Mouse (Mus musculus): ENCODE data around the gene Mei1. TPM values are rescaled to one million over a fixed set of nuclear protein-coding genes. Genes with fewer than 3 reads are reported as not detected.

Gene Mei1
- polyA plus RNA-seq, 1 experiment from 2014 or later = not detected

GRCm38 (mm10) chr15:82167201-82168168 lies 97.7 kb downstream of the Mei1 start:
- Histone ChIP-seq H3K27me3 (replicated peaks) (no peaks in the 10 kb centered on the region), H3K4me1 (peaks cover 32% of the 10 kb centered on the region), H3K27ac (no peak overlapping the region), H3K9me3 (no peaks in the 10 kb centered on the region), H3K4me2 (no peak overlapping the region), H3K9ac (no peak overlapping the region), H3K4me3 (no peak overlapping the region), H3K36me3 (replicated peaks) (peaks cover 13% of the 10 kb centered on the region; the same call in 1 of the 2 replicates)
- ATAC-seq (replicated peaks) = no peak
- 48% methylated on average over 23 of the region's 23 CpGs for WGBS

DNA sequence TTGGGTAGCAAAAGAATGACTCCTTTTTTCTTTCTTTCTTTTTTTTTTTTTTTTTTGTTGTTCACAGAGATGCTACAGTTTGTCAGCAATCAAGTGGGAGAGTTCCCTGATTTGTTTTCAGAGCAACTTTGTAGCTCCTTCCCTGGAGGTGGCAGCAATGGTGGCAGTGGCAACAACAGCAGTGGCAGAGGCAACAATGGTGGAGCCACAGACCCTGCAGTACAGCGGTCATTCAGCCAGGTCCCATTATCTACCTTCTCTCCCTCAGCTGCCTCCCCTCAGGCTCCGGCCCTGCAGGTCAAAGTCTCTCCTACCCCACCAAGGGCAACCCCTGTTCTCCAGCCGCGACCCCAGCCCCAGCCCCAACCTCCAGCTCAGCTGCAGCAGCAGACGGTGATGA lies 99.9 kb downstream of the Mei1 start:
- Histone ChIP-seq H3K36me3 (replicated peaks) (peaks cover 26% of the 10 kb centered on the region; the same call in 1 of the 2 replicates), H3K9ac (no peak overlapping the region), H3K4me2 (no peak overlapping the region), H3K27ac (no peak overlapping the region), H3K9me3 (no peaks in the 10 kb centered on the region), H3K4me3 (no peak overlapping the region), H3K4me1 (peaks cover 27% of the 10 kb centered on the region), H3K27me3 (replicated peaks) (no peaks in the 10 kb centered on the region)
- 86% methylated on average over 5 of the region's 5 CpGs for WGBS
- no peak for ATAC-seq (replicated peaks)

GRCm38 (mm10) chr15:82170437-82171377 lies 100.9 kb downstream of the Mei1 start:
- Histone ChIP-seq H3K27ac (no peak overlapping the region), H3K36me3 (replicated peaks) (peaks cover 36% of the 10 kb centered on the region)

DNA sequence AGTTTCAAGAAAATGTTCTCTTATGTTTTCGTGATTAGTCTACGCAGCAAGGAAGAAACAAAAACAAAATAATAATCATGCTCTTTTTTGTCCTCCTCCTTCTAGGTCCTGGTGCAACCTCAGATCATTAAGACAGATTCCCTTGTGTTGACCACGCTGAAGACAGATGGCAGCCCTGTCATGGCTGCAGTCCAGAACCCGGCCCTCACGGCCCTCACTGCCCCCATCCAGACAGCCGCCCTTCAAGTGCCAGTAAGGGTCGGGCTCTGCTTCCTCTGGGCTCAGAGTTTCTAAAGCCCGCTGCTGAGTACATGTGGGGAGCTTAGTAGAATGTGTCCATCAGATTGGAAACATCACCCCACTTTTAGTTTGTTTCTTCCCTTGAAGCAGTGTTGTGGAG lies 102.9 kb downstream of the Mei1 start:
- Histone ChIP-seq H3K27me3 (replicated peaks) (no peaks in the 10 kb centered on the region), H3K9me3 (no peaks in the 10 kb centered on the region), H3K4me2 (no peak overlapping the region), H3K9ac (no peak overlapping the region), H3K36me3 (replicated peaks) (peaks cover 50% of the 10 kb centered on the region), H3K4me1 (peaks cover 4% of the 10 kb centered on the region; the same call in 1 of the 2 replicates), H3K4me3 (no peak overlapping the region), H3K27ac (no peak overlapping the region)
- WGBS = 85% methylated on average over 8 of the region's 8 CpGs
- ATAC-seq (replicated peaks) = no peak

More at GRCm38 (mm10) chr15:82170437-82171377, 100.9 kb downstream of the Mei1 start:
- H3K4me1 ChIP-seq = peaks cover 23% of the 10 kb centered on the region
- WGBS = 85% methylated on average over 36 of the region's 36 CpGs
- H3K4me3 ChIP-seq = no peak overlapping the region
- H3K4me2 ChIP-seq = no peak overlapping the region
- H3K27me3 ChIP-seq (replicated peaks) = no peaks in the 10 kb centered on the region
- H3K9me3 ChIP-seq = no peaks in the 10 kb centered on the region
- no peak for ATAC-seq (replicated peaks)
- H3K9ac ChIP-seq = no peak overlapping the region

GRCm38 (mm10) chr15:82175091-82175490 lies 105.3 kb downstream of the Mei1 start:
- no peaks in the 10 kb centered on the region for H3K4me1 ChIP-seq
- WGBS = 95% methylated on average over 9 of the region's 9 CpGs
- no peak for ATAC-seq (replicated peaks)
- no peak overlapping the region for H3K4me2 ChIP-seq
- no peaks in the 10 kb centered on the region for H3K27me3 ChIP-seq (replicated peaks)
- peaks cover 75% of the 10 kb centered on the region for H3K36me3 ChIP-seq (replicated peaks)
- no peak overlapping the region for H3K27ac ChIP-seq
- no peaks in the 10 kb centered on the region for H3K9me3 ChIP-seq
- H3K4me3 ChIP-seq = no peak overlapping the region
- H3K9ac ChIP-seq = no peak overlapping the region

Other genes with a start within 250 kb of the Mei1 start
- gene Tob2, start 211.2 kb upstream of the Mei1 start, polyA plus RNA-seq (2015; fragmentation: Nextera tagmentation; extraction: Ambion mirVana) = 16.5 and 18.5 TPM in 2 replicates
- gene Phf5a, start 198.1 kb upstream of the Mei1 start, polyA plus RNA-seq (2015; fragmentation: Nextera tagmentation; extraction: Ambion mirVana) = 124 and 134 TPM in 2 replicates
- gene Aco2, start 197.7 kb upstream of the Mei1 start, polyA plus RNA-seq (2015; fragmentation: Nextera tagmentation; extraction: Ambion mirVana) = 265 and 271 TPM in 2 replicates
- 81.5 and 83.1 TPM in 2 replicates for gene Polr3h, start 143.8 kb upstream of the Mei1 start, polyA plus RNA-seq (2015; fragmentation: Nextera tagmentation; extraction: Ambion mirVana)
- gene Csdc2, start 133.2 kb upstream of the Mei1 start, polyA plus RNA-seq (2015; fragmentation: Nextera tagmentation; extraction: Ambion mirVana) = 248 and 250 TPM in 2 replicates
- gene Pmm1, start 109.1 kb upstream of the Mei1 start, polyA plus RNA-seq (2015; fragmentation: Nextera tagmentation; extraction: Ambion mirVana) = 84.3 and 89.9 TPM in 2 replicates
- gene 1700029P11Rik, start 89.5 kb upstream of the Mei1 start, polyA plus RNA-seq (2015; fragmentation: Nextera tagmentation; extraction: Ambion mirVana) = not detected in 2 replicates
- 43.1 and 46.7 TPM in 2 replicates for gene Xrcc6, start 82.2 kb upstream of the Mei1 start, polyA plus RNA-seq (2015; fragmentation: Nextera tagmentation; extraction: Ambion mirVana)
- gene Desi1, start 36.1 kb upstream of the Mei1 start, polyA plus RNA-seq (2015; fragmentation: Nextera tagmentation; extraction: Ambion mirVana) = 50.6 and 50.9 TPM in 2 replicates
- 231 and 247 TPM in 2 replicates for gene Snu13, start 22.4 kb upstream of the Mei1 start, polyA plus RNA-seq (2015; fragmentation: Nextera tagmentation; extraction: Ambion mirVana)
- gene 4930407I10Rik, start 10.8 kb upstream of the Mei1 start, polyA plus RNA-seq (2015; fragmentation: Nextera tagmentation; extraction: Ambion mirVana) = not detected in 2 replicates
- 12.2 and 12.7 TPM in 2 replicates for gene Ccdc134, start 57.9 kb downstream of the Mei1 start, polyA plus RNA-seq (2015; fragmentation: Nextera tagmentation; extraction: Ambion mirVana)
- gene Srebf2, start 77.2 kb downstream of the Mei1 start, polyA plus RNA-seq (2015; fragmentation: Nextera tagmentation; extraction: Ambion mirVana) = 220 and 224 TPM in 2 replicates
- gene Shisa8, start 142.8 kb downstream of the Mei1 start, polyA plus RNA-seq (2015; fragmentation: Nextera tagmentation; extraction: Ambion mirVana) = 1.1 and 1.5 TPM in 2 replicates
- gene Tnfrsf13c, start 154.4 kb downstream of the Mei1 start, polyA plus RNA-seq (2015; fragmentation: Nextera tagmentation; extraction: Ambion mirVana) = 0.08 and 0.26 TPM in 2 replicates
- 10.7 and 13.6 TPM in 2 replicates for gene Cenpm, start 174.8 kb downstream of the Mei1 start, polyA plus RNA-seq (2015; fragmentation: Nextera tagmentation; extraction: Ambion mirVana)
- gene 1500009C09Rik, start 182.4 kb downstream of the Mei1 start, polyA plus RNA-seq (2015; fragmentation: Nextera tagmentation; extraction: Ambion mirVana) = 22.6 and 24.0 TPM in 2 replicates
- gene Sept3, start 204.9 kb downstream of the Mei1 start, polyA plus RNA-seq (2015; fragmentation: Nextera tagmentation; extraction: Ambion mirVana) = 454 and 479 TPM in 2 replicates
- gene Wbp2nl, start 229.0 kb downstream of the Mei1 start, polyA plus RNA-seq (2015; fragmentation: Nextera tagmentation; extraction: Ambion mirVana) = not detected in 2 replicates

Data from midbrain, embryonic 15.5 days (tissue).